Mouse (Mus musculus): ENCODE results near the gene Commd7.

Commd7 gene

DNA sequence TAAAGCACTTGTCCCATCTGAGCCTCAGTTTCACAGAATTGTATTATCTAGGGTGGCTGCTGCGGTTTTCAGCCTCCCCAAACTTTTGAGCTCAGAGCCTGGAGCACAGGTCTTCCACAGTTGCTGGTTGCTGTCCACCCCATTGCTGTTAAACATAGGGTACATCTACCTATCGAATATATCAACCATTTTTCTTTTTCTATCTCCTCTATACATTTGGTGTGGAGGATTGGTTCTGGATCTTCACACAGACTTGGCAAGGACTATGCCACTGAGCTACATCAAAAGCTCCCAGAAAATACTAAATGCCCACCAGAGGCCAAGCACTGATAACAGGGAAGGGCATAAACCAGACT lies 268 bp upstream of the Commd7 start:
- in situ Hi-C loops (cut with MboI; ENCODE audit: unreplicated experiment in 2 of 2): no loop called here

DNA sequence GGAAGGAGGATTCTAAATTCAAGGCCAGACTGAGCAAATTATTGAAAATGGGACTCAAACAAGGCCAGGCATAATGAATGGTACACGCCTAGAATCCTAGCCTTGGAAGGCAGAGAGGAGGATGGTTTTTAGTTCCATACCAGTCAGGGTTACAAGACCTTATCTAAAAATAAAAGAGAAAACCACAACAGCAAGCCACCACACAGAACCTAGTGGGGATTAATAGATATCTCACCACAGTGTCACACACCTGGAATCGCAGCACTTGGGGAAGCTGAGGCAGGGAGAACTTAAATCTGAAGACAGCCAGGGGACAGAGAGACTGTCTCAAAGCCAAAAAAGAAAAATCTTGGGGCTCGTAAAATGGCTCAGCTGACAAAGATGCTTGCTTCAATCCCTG lies 1.6 kb downstream of the Commd7 start:
- in situ Hi-C loops (cut with MboI; ENCODE audit: unreplicated experiment in 2 of 2): no loop called here

- in situ Hi-C loops (cut with MboI; ENCODE audit: unreplicated experiment in 2 of 2): no loop called here
Measured at GRCm38 (mm10) chr2:153622449-153622848, 10.1 kb downstream of the Commd7 start.

DNA sequence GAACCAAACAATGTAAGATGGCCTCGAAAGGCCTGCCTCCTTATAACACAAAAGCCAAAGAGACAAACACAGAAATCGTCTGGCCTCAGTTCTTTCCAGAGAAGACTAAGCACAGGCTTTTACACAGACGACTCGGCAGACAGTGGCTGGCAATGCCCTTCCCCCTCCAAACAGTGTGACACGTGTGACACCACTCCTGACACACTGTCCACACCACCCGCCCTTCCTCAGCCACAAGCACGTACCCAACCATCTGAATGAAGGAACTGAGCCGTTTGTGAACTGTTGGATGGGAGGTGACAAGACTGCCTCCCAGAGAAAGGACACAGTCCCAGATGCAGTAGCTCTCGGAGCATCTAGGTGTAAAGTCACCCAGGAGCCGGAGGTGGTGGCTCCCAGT lies 13.7 kb downstream of the Commd7 start:
- in situ Hi-C loops (cut with MboI; ENCODE audit: unreplicated experiment in 2 of 2): no loop called here

GRCm38 (mm10) chr2:153618439-153618838 lies 14.1 kb downstream of the Commd7 start:
- in situ Hi-C loops (cut with MboI; ENCODE audit: unreplicated experiment in 2 of 2): no loop called here

DNA sequence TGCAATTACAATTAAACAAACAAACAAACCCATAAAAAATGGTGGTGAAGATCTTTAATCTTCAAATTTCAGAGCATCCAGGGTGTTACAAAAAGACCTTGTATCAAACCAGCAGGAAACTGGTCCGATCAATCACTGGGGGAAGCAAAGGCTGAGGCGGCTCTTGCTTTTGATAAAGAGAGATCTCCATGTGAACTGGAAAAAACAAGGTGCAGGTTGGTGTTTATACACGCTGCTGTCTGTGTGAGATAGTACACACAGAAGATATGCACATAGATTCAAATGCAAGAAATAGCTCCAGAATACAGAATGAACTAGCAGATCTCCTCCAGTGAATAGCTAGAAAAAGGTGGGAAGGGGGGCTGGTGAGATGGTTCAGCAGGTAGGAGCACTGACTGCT lies 15.7 kb downstream of the Commd7 start:
- in situ Hi-C loops (cut with MboI; ENCODE audit: unreplicated experiment in 2 of 2): no loop called here

GRCm38 (mm10) chr2:153612594-153613281 lies 19.8 kb downstream of the Commd7 start:
- in situ Hi-C loops (cut with MboI; ENCODE audit: unreplicated experiment in 2 of 2): no loop called here

DNA sequence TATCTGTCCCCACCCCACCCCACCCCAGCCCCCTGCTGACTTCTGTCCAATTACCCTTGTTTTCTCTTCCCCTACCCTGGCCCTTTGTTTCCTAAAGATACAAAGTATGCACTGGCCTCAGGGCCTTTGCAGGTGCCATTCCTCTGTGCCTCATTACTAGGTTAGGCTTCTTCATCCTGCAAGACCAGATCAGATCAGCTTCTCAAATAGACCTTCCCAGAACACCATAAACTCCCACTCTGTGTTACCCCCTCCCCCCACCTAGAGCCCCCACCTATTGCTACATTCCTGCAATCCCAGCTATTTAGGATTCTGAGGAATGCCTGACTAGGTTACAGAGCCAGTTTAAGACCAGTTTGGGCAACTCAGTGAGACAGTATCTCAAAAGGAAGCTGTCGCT lies 20.8 kb downstream of the Commd7 start:
- in situ Hi-C loops (cut with MboI; ENCODE audit: unreplicated experiment in 2 of 2): no loop called here

DNA sequence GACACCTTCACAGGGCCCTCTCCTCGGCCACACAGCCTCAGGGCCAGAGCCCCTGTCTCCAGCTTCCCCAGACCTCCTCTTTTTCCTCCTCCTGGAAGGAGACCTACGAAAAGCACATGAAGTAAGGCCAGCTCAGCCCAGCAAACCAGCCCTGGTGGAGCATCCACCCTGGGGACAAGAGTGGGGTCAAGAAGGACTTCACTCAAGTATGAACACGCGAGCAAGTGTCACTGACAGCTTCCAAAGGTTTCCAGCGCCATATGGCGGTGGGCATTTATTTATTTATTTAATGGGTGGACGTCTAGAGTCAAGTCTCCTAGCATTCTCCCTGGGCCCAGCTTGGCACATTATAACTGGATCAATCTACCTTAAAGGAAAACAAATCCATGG lies 21.3 kb downstream of the Commd7 start:
- in situ Hi-C loops (cut with MboI; ENCODE audit: unreplicated experiment in 2 of 2): no loop called here

DNA sequence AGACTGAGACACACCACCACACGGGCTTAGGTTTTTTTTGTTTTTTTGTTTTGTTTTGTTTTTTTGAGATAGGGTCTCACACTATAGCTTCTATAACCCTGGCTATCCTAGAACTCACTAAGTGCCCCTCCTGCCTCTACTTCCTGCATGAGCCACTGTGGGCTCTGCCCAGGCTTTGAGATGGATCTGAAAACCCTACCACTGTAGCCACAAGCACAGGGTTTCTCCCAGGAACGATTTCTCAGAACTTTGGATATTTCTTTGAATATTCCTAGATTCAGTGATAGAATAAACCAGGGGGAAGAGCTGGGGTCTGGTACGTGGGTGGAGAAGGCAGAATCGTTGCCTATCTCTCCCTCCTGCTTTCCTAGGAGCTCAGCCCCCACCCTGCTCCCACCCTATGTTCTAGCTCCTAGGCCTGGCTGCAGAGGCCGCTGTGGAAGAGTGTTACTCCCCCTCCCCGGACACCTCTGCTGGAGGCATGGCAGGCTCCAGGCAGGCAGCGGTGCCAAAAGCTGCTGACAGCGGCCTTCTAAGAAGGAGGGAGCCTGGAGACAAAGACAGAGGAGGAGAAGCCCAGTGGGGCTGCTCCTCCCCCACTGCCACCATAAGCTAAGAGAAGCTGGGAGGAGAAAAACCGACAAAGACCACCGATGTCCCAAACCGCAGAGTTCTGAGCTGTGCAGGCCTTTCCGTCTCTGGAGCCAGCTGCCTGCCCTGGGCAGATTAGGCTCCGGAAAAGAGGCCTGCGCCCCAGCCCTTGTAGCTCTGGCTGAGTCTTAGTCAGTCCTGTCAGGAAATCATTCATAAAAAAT lies 21.9 kb downstream of the Commd7 start:
- in situ Hi-C loops (cut with MboI; ENCODE audit: unreplicated experiment in 2 of 2): no loop called here

- in situ Hi-C loops (cut with MboI; ENCODE audit: unreplicated experiment in 2 of 2): no loop called here
Measured at GRCm38 (mm10) chr2:153609548-153609947, 23.0 kb downstream of the Commd7 start.

GRCm38 (mm10) chr2:153609058-153609457 lies 23.5 kb downstream of the Commd7 start:
- in situ Hi-C loops (cut with MboI; ENCODE audit: unreplicated experiment in 2 of 2): no loop called here

DNA sequence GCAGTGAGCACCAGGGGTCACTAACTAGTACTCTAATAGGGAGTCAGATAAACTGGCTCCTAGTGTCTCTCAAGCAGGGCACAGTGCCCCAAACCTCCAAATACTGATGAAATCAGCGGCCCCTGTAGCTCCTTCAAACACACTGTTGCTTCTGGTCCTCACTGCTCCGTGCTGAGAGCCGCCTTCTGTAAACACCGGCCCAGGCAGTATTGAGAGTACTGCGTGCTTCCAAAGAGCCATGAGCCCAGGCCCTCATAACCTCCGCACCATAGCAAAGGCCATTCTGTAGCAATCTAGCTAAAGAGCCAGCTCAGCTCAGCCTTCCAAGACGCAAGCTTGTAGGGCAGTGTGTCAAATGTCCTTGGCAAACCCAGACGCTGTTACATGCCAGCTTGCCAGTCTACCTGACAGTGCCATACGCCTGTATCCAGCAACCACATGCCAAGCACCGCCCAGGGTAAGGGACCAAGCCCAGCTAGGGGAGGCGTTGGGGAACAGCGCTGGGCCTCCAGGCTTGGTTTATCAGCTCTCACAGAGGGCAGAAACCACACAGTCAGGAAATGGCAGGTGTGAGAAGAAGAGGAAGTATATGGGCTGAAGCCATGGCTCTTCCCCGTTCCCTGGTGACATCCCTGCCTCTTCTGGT lies 24.6 kb downstream of the Commd7 start:
- in situ Hi-C loops (cut with MboI; ENCODE audit: unreplicated experiment in 2 of 2): no loop called here

- in situ Hi-C loops (cut with MboI; ENCODE audit: unreplicated experiment in 2 of 2): no loop called here
Measured at GRCm38 (mm10) chr2:153606421-153606820, 26.2 kb downstream of the Commd7 start.

- in situ Hi-C loops (cut with MboI; ENCODE audit: unreplicated experiment in 2 of 2): no loop called here
Measured at GRCm38 (mm10) chr2:153603724-153604123, 28.9 kb downstream of the Commd7 start.

DNA sequence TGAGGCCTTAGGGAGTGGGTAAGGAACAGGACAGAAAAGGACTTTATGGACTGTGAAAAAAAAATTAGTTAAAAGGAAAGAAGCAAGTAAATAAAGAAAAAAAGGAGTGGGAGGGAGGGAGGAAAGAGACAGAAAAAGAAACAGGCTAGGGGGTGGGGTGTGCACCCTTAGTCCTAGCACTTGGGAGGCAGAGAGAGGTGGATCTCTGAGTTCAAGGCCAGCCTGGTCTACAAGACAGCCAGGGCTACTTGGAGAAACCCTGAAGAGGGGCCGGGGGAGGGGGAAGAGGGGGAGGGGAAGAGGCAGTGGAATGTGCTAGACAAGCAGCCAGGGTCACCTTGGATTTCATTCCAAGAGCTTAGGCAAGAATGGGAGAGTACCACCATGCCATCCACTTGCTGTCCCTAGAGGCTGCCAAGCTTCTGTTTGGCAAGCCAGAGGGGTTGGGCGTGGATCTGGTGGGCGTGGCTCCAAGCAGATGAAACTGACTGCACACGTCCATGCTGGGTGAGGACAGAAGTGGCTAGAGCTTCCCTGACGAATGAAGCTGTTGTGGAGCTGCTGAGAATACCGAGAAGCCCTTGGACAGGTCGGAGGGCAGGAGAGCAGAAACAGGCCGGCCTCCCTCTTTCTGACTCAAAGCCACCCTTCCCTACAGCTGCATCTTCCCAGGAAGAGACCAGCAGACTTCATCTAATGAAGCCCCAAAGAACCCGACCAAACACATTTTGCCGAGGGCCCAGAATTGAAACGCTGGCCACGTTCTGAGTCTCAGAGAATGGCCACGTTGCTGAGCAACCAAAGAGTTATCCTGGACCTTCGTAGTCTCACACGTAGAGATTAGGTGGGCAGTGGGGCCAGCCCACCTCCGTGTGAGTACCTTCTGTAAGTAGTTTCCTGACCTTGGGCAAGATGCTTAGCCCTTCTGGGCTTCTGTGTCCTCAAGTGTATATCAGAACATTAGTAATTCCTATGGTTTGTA lies 31.6 kb downstream of the Commd7 start:
- in situ Hi-C loops (cut with MboI; ENCODE audit: unreplicated experiment in 2 of 2): no loop called here

DNA sequence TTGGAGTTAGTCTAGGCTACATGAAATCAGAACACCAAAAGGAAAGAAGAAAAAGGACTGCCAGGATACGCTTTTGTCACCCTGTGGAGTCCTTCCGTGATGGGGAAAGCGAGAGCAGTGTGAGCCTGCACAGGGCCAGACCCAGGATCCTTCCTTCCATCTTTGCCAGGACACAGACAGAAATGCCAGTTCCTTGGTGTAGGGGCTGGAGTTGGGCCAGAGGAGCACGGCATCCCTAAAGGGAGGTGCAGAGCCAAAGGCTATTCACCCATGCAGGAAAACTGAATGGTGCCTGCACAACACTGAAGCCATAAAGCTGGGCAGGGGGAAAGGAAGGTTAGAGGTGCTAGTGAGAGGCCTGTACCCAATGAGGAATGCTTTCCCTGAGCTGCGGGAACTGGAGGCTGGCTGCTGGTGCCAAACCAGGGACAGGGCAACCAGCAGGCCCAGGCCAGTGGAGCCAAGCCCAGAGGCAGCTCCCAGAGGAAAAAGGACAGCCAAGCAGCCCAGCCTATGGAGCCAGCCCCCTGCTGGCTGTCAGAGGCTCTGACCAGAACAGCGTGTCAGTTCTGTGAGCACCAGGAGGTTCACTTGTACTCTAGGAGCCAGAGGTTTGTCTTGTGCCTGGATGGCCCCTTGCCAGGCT lies 32.4 kb downstream of the Commd7 start:
- in situ Hi-C loops (cut with MboI; ENCODE audit: unreplicated experiment in 2 of 2): no loop called here

GRCm38 (mm10) chr2:153597626-153598025 lies 35.0 kb downstream of the Commd7 start:
- in situ Hi-C loops (cut with MboI; ENCODE audit: unreplicated experiment in 2 of 2): loop anchor here (10.0 to 25.0 kb wide), 3 partner anchors 533 to 685 kb away; partner anchors contain the start of genes Mylk2 (in 2 of the 2) and Ccm2l (in 1 of the 2)

- in situ Hi-C loops (cut with MboI; ENCODE audit: unreplicated experiment in 2 of 2): loop anchor here (10.0 to 25.0 kb wide), 3 partner anchors 532 to 685 kb away; partner anchors contain the start of genes Mylk2 (in 2 of the 2) and Ccm2l (in 1 of the 2)
Measured at GRCm38 (mm10) chr2:153597014-153597413, 35.6 kb downstream of the Commd7 start.

GRCm38 (mm10) chr2:153594998-153595397 lies 37.6 kb downstream of the Commd7 start:
- in situ Hi-C loops (cut with MboI; ENCODE audit: unreplicated experiment in 2 of 2): loop anchor here (10.0 to 25.0 kb wide), 3 partner anchors 530 to 683 kb away; partner anchors contain the start of genes Mylk2 (in 2 of the 2) and Ccm2l (in 1 of the 2)
